Mouse (Mus musculus) cerebellum, adult 2 months (tissue): ENCODE results near the gene Grk3.

Source experiments
- CTCF ChIP-seq: fragments of 200-500 bp; IDR thresholded peaks from 2 replicates; pipeline ENCODE4 v1.5.1; 2011; ENCODE audit warnings: low read depth, mild to moderate bottlenecking, control low read depth, low read length, moderate library complexity, borderline replicate concordance; ENCODE audit not compliant: insufficient read depth
- POLR2A ChIP-seq: fragments of 200-500 bp; IDR thresholded peaks from 2 replicates; pipeline ENCODE4 v1.6.1; 2011; ENCODE audit warnings: low read length, control low read depth, borderline replicate concordance; ENCODE audit not compliant: insufficient read depth

DNA sequence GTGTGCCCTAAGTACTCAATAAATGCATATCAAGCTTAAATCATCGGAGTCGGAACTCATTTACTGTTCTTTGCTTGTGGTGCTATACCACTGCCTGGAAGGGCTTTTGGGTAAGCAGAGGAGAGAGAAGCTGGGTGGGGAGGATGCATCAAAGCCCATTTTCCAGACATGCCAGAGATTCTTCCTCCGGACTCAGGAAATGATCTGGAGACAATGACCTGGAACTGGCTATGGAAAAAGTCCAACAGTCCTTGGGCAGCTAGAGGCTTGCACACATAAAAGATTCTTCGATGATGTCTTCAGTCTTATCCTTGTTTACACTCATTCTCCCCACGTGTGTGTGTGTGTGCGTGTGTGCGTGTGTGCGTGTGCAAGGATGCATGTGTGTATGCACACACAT is 80.2 kb downstream of the Grk3 start:
- TF ChIP-seq CTCF (no peak), POLR2A (no peak)
